Mouse (Mus musculus): ENCODE data around the gene Lamp2.
A peak's percentile ranks its signal among the peaks of the same experiment; 100 is the strongest.
"Not testable (repeated sequence)": the region's sequence is repeated elsewhere in the genome, so short reads cannot be mapped to it uniquely, and the experiment has no call there.

DNA sequence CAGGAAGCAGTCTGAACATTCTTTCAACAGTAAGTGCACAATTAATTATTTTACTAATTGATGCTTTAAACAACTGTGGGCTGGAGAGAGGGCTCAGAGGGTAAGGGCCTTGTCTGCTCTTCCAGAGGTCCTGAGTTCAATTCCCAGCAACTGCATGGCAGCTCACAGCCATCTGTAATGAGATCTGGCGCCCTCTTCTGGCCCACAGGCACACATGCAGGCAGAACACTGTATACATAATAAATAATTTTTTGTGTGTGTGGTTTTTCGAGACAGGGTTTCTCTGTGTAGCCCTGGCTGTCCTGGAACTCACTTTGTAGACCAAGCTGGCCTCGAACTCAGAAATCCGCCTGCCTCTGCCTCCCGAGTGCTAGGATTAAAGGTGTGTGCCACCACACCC lies 45.9 kb upstream of the Lamp2 start:
- TF ChIP-seq CTCF (IDR thresholded peaks at IDR 0.05; ENCODE audit: low read depth), result peak; percentile 32
- TF ChIP-seq EP300 (optimal IDR thresholded peaks at IDR 0.05), result not testable (repeated sequence)
